ENCODE assay signal across 8 mouse cellular contexts in genomic region chr3:108940001-108940633, GRCm38 (mm10). TPM values are rescaled to one million over a fixed set of nuclear protein-coding genes. Genes with fewer than 3 reads are reported as not detected.
DNase-seq lines count a peak whose midpoint lies in the region; ATAC-seq and TF ChIP-seq lines count a peak whose summit lies in the region.

Gene Gm9857 (minus strand): TSS chr3:108940445.

- peak within 1 kb of the TSS; percentile 50 for H3K4me3 ChIP-seq in cerebellum, adult 2 months (replicated peaks; ENCODE audit: insufficient read depth, low read depth, low read length)
- H3K4me3 ChIP-seq in thymus, adult 2 months (ENCODE audit: control insufficient read depth, insufficient read depth, low read length): peak within 1 kb of the TSS; percentile 36
- H3K4me3 ChIP-seq in limb, embryonic 12.5 days (replicated peaks): peak within 1 kb of the TSS; percentile 37
- H3K4me3 ChIP-seq in neural tube, embryonic 14.5 days (ENCODE audit: low read depth, low read length): peak within 1 kb of the TSS; percentile 29

- H3K4me1 ChIP-seq in cerebellum, adult 2 months (ENCODE audit: control insufficient read depth, insufficient read depth, low read length): no peaks in the 10 kb centered on the region
- H3K4me1 ChIP-seq in thymus, adult 2 months (replicated peaks; ENCODE audit: control insufficient read depth, insufficient read depth, low read length): peaks cover 7% of the 10 kb centered on the region; the same call in 1 of the 2 replicates
- H3K4me1 ChIP-seq in limb, embryonic 12.5 days (replicated peaks): no peaks in the 10 kb centered on the region
- H3K4me1 ChIP-seq in neural tube, embryonic 14.5 days (ENCODE audit: control insufficient read depth, insufficient read depth, low read length): no peaks in the 10 kb centered on the region

- DNase-seq in cerebellum, adult 2 months: peak; percentile 13 to 32
- DNase-seq in cerebellum, adult 9-11 months: no peak
- DNase-seq in thymus, adult 2 months: peak; percentile 38
- no peak for DNase-seq in thymus, postnatal 10 days (ENCODE audit: low spot score in 2 of 2)
- DNase-seq in adrenal gland, adult 18-20 months (ENCODE audit: low spot score in 2 of 2): no peak
- no peak for DNase-seq in spleen, postnatal 4 days (ENCODE audit: low spot score in 2 of 2)

- no peak for TF ChIP-seq POLR2A in cerebellum, adult 2 months (IDR thresholded peaks at IDR 0.05; ENCODE audit: borderline replicate concordance, insufficient read depth, low read length)
- no peak for TF ChIP-seq POLR2A in thymus, adult 2 months (IDR thresholded peaks at IDR 0.05; ENCODE audit: control insufficient read depth, extremely low read depth, insufficient read depth, low read length, poor library complexity)

- peak within 1 kb of the TSS; percentile 60 for H3K4me2 ChIP-seq in limb, embryonic 12.5 days
- H3K4me2 ChIP-seq in neural tube, embryonic 14.5 days (ENCODE audit: low read depth, low read length): peak within 1 kb of the TSS; percentile 47

- TF ChIP-seq CTCF in cerebellum, adult 2 months (IDR thresholded peaks at IDR 0.05; ENCODE audit: borderline replicate concordance, insufficient read depth, low read depth, low read length): no peak
- TF ChIP-seq CTCF in thymus, adult 2 months (IDR thresholded peaks at IDR 0.05; ENCODE audit: borderline replicate concordance, control insufficient read depth, extremely low read depth, insufficient read depth, low read length, poor library complexity): no peak

- no peak within 1 kb of the TSS for H3K27ac ChIP-seq in cerebellum, adult 2 months (ENCODE audit: insufficient read depth, low read length)
- H3K27ac ChIP-seq in thymus, adult 2 months (ENCODE audit: control insufficient read depth, insufficient read depth, low read length): no peak within 1 kb of the TSS
- no peak within 1 kb of the TSS for H3K27ac ChIP-seq in limb, embryonic 12.5 days
- H3K27ac ChIP-seq in neural tube, embryonic 14.5 days (ENCODE audit: low read depth, low read length): no peak within 1 kb of the TSS

- WGBS in cerebellum, adult 2 months: 47% methylated on average over 57 of the region's 59 CpGs
- 72% methylated on average over 59 of the region's 59 CpGs for WGBS in thymus, adult 2 months
- 57% methylated on average over 54 of the region's 59 CpGs for WGBS in limb, embryonic 12.5 days
- WGBS in neural tube, embryonic 14.5 days: 49% methylated on average over 50 of the region's 59 CpGs

- ATAC-seq in limb, embryonic 12.5 days (ENCODE audit: insufficient number of reproducible peaks, insufficient read depth, low FRiP score, low TSS enrichment, low read depth): peak; percentile 68; the same call in 1 of the 2 replicates
- ATAC-seq in neural tube, embryonic 14.5 days (ENCODE audit: low read depth): peak; percentile 92

- H3K36me3 ChIP-seq in thymus, adult 2 months (ENCODE audit: control insufficient read depth, insufficient read depth, low read length): no peaks in the 10 kb centered on the region
- H3K36me3 ChIP-seq in limb, embryonic 12.5 days: no peaks in the 10 kb centered on the region
- no peaks in the 10 kb centered on the region for H3K36me3 ChIP-seq in neural tube, embryonic 14.5 days (ENCODE audit: control insufficient read depth, insufficient read depth, low read length)

- H3K9ac ChIP-seq in limb, embryonic 12.5 days (replicated peaks): peak within 1 kb of the TSS; percentile 37; the same call in 1 of the 2 replicates
- H3K9ac ChIP-seq in neural tube, embryonic 14.5 days (replicated peaks; ENCODE audit: low read depth, low read length): 0 out of 2 replicates have a peak within 1 kb of the TSS, but pooled peaks have one; percentile 28

- H3K27me3 ChIP-seq in cerebellum, adult 2 months (ENCODE audit: control insufficient read depth, insufficient read depth, low read length): no peaks in the 10 kb centered on the region
- H3K27me3 ChIP-seq in thymus, adult 2 months (ENCODE audit: control insufficient read depth, insufficient read depth, low read length): no peaks in the 10 kb centered on the region
- H3K27me3 ChIP-seq in limb, embryonic 12.5 days: no peaks in the 10 kb centered on the region
- H3K27me3 ChIP-seq in neural tube, embryonic 14.5 days (ENCODE audit: control insufficient read depth, insufficient read depth, low read length): no peaks in the 10 kb centered on the region

- no peaks in the 10 kb centered on the region for H3K9me3 ChIP-seq in limb, embryonic 12.5 days
- no peaks in the 10 kb centered on the region for H3K9me3 ChIP-seq in neural tube, embryonic 14.5 days (ENCODE audit: control insufficient read depth, low read length)

RNA-seq across cellular contexts. Expression of gene Gm9857, which starts in this region (rescaled TPM):
- polyA plus RNA-seq in cerebellum, adult 2 months (2012; rRNA removed): 0.88 and 1.0 TPM in 2 replicates
- polyA plus RNA-seq in thymus, adult 2 months (2012; rRNA removed): 2.4 and 3.1 TPM in 2 replicates
- polyA plus RNA-seq in limb, embryonic 12.5 days (2016; fragmentation: Nextera tagmentation; extraction: Ambion mirVana): not detected in 2 replicates
- not detected in 2 replicates for polyA plus RNA-seq in neural tube, embryonic 14.5 days (2014; fragmentation: Nextera tagmentation; extraction: Ambion mirVana)
- total RNA-seq in adrenal gland, adult 18-20 months (2021): not detected

Comparison
In these comparisons a context has a peak if more than half of its experiments do, and no peak if none do; other contexts are left out.
1. DNase-seq: peak in cerebellum, adult 2 months (2 of 2) and thymus, adult 2 months (single experiment); none in cerebellum, adult 9-11 months (single experiment), thymus, postnatal 10 days (0 of 2), adrenal gland, adult 18-20 months (0 of 2) and spleen, postnatal 4 days (0 of 2).
2. Peak in ATAC-seq, H3K4me3 ChIP-seq, H3K9ac ChIP-seq and H3K4me2 ChIP-seq in limb, embryonic 12.5 days; RNA of the gene not detected or under 1 TPM.
3. Peak in ATAC-seq, H3K4me3 ChIP-seq, H3K9ac ChIP-seq and H3K4me2 ChIP-seq in neural tube, embryonic 14.5 days; RNA of the gene not detected or under 1 TPM.
4. Peak in every context shown above with its lines, with median percentiles within 50 percentile points of each other: H3K4me3 ChIP-seq.